Mouse (Mus musculus): ENCODE results near the gene Fhad1. TPM values are rescaled to one million over a fixed set of nuclear protein-coding genes. Genes with fewer than 3 reads are reported as not detected.
"Not testable (repeated sequence)": the region's sequence is repeated elsewhere in the genome, so short reads cannot be mapped to it uniquely, and the experiment has no call there.

Gene Fhad1
- polyA plus RNA-seq, 1 experiment: 2.1 TPM

DNA sequence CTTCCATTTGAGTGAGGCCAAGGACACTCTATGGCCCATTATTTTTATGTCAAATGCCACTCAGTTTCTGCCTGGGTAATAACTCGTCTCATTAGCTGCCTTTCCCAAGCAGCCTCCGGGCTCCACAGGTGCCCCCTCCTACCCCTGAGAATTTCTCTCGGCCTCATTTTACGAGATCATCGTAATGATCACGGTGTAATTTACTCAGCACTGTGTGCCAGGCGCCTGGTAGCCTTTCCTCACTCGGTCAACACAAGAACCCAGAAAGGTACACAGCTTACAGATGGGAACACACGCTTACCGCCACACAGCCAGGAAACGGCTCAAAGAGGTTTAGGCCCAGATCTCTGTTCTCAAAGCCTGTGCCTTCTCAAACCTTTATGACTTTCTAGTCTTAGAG is 6.7 kb downstream of the Fhad1 start:
- no peak overlapping the region for H3K9ac ChIP-seq (ENCODE audit: low read depth, poor library complexity, severe bottlenecking)
- H3K27ac ChIP-seq (ENCODE audit: insufficient read depth, low read length): no peak overlapping the region
- TF ChIP-seq POLR2A (IDR thresholded peaks at IDR 0.05; ENCODE audit: insufficient read depth, low read length): no peak
- TF ChIP-seq EP300 (IDR thresholded peaks at IDR 0.05; ENCODE audit: insufficient read depth, low read depth, low read length): no peak
- TF ChIP-seq CTCF (IDR thresholded peaks at IDR 0.05; ENCODE audit: low read depth, low read length): no peak
- no peaks in the 10 kb centered on the region for H3K4me1 ChIP-seq (ENCODE audit: control insufficient read depth, insufficient read depth, low read length)
- H3K27me3 ChIP-seq (ENCODE audit: control insufficient read depth, insufficient read depth, low read length, poor library complexity, severe bottlenecking): no peaks in the 10 kb centered on the region
- no peaks in the 10 kb centered on the region for H3K36me3 ChIP-seq (ENCODE audit: control insufficient read depth, insufficient read depth, low read length, poor library complexity, severe bottlenecking)
- H3K9me3 ChIP-seq (replicated peaks; ENCODE audit: control insufficient read depth, insufficient read depth, low read length, poor library complexity, severe bottlenecking): no peaks in the 10 kb centered on the region
- H3K4me3 ChIP-seq (ENCODE audit: low read depth, low read length): no peak overlapping the region

GRCm38 (mm10) chr4:142000581-142000980 is 14.3 kb downstream of the Fhad1 start:
- Histone ChIP-seq H3K4me3 (ENCODE audit: low read depth, low read length) (no peak overlapping the region), H3K9me3 (replicated peaks; ENCODE audit: control insufficient read depth, insufficient read depth, low read length, poor library complexity, severe bottlenecking) (no peaks in the 10 kb centered on the region), H3K9ac (ENCODE audit: low read depth, poor library complexity, severe bottlenecking) (no peak overlapping the region), H3K36me3 (ENCODE audit: control insufficient read depth, insufficient read depth, low read length, poor library complexity, severe bottlenecking) (no peaks in the 10 kb centered on the region), H3K4me1 (ENCODE audit: control insufficient read depth, insufficient read depth, low read length) (no peaks in the 10 kb centered on the region), H3K27me3 (ENCODE audit: control insufficient read depth, insufficient read depth, low read length, poor library complexity, severe bottlenecking) (no peaks in the 10 kb centered on the region), H3K27ac (ENCODE audit: insufficient read depth, low read length) (no peak overlapping the region)
- TF ChIP-seq EP300 (IDR thresholded peaks at IDR 0.05; ENCODE audit: insufficient read depth, low read depth, low read length): no peak
- TF ChIP-seq CTCF (IDR thresholded peaks at IDR 0.05; ENCODE audit: low read depth, low read length): no peak
- TF ChIP-seq POLR2A (IDR thresholded peaks at IDR 0.05; ENCODE audit: insufficient read depth, low read length): no peak

- no peaks in the 10 kb centered on the region for H3K27me3 ChIP-seq (ENCODE audit: control insufficient read depth, insufficient read depth, low read length, poor library complexity, severe bottlenecking)
- no peaks in the 10 kb centered on the region for H3K9me3 ChIP-seq (replicated peaks; ENCODE audit: control insufficient read depth, insufficient read depth, low read length, poor library complexity, severe bottlenecking)
- no peaks in the 10 kb centered on the region for H3K36me3 ChIP-seq (ENCODE audit: control insufficient read depth, insufficient read depth, low read length, poor library complexity, severe bottlenecking)
- no peak for TF ChIP-seq POLR2A (IDR thresholded peaks at IDR 0.05; ENCODE audit: insufficient read depth, low read length)
- no peak for TF ChIP-seq EP300 (IDR thresholded peaks at IDR 0.05; ENCODE audit: insufficient read depth, low read depth, low read length)
- TF ChIP-seq CTCF (IDR thresholded peaks at IDR 0.05; ENCODE audit: low read depth, low read length): no peak
- H3K27ac ChIP-seq (ENCODE audit: insufficient read depth, low read length): no peak overlapping the region
- H3K4me3 ChIP-seq (ENCODE audit: low read depth, low read length): no peak overlapping the region
- no peaks in the 10 kb centered on the region for H3K4me1 ChIP-seq (ENCODE audit: control insufficient read depth, insufficient read depth, low read length)
- no peak overlapping the region for H3K9ac ChIP-seq (ENCODE audit: low read depth, poor library complexity, severe bottlenecking)
Measured at GRCm38 (mm10) chr4:141999494-142000074, 15.3 kb downstream of the Fhad1 start.

DNA sequence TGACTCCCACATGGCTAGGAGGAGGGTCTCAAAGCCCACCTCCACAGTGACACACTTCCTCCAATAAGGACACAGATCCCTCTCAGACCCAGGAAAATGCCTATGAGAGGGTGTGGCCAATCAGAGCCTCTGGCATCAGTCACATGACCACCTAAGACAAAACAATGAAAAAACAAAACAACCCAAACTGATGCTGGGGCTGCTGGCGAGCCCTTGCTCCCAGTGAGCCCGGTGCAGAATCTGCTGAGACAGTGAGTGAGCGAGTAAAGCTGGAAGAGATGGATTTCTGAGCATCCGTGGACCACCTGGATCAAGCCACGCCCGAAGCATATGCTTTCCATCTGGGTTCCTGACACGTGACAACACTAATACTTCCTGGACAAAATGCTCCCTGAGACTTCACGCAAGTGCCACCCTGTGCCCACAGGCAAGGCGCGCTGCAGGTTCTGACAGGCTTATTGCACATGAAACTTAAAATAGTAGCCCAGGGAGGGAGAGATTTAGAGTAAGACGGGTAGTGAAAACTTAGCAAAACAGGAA is 16.5 kb downstream of the Fhad1 start:
- H3K9ac ChIP-seq (ENCODE audit: low read depth, poor library complexity, severe bottlenecking): no peak overlapping the region
- H3K4me3 ChIP-seq (ENCODE audit: low read depth, low read length): peak overlapping the region; percentile 10; the same call in 1 of the 2 replicates
- no peaks in the 10 kb centered on the region for H3K9me3 ChIP-seq (replicated peaks; ENCODE audit: control insufficient read depth, insufficient read depth, low read length, poor library complexity, severe bottlenecking)
- no peaks in the 10 kb centered on the region for H3K4me1 ChIP-seq (ENCODE audit: control insufficient read depth, insufficient read depth, low read length)
- H3K36me3 ChIP-seq (ENCODE audit: control insufficient read depth, insufficient read depth, low read length, poor library complexity, severe bottlenecking): no peaks in the 10 kb centered on the region
- TF ChIP-seq EP300 (IDR thresholded peaks at IDR 0.05; ENCODE audit: insufficient read depth, low read depth, low read length) (no peak), POLR2A (IDR thresholded peaks at IDR 0.05; ENCODE audit: insufficient read depth, low read length) (no peak), CTCF (IDR thresholded peaks at IDR 0.05; ENCODE audit: low read depth, low read length) (no peak)
- H3K27ac ChIP-seq (ENCODE audit: insufficient read depth, low read length): no peak overlapping the region
- H3K27me3 ChIP-seq (ENCODE audit: control insufficient read depth, insufficient read depth, low read length, poor library complexity, severe bottlenecking): no peaks in the 10 kb centered on the region

GRCm38 (mm10) chr4:141996880-141997279 is 18.0 kb downstream of the Fhad1 start:
- H3K4me1 ChIP-seq (ENCODE audit: control insufficient read depth, insufficient read depth, low read length): no peaks in the 10 kb centered on the region
- no peak overlapping the region for H3K4me3 ChIP-seq (ENCODE audit: low read depth, low read length)
- H3K9ac ChIP-seq (ENCODE audit: low read depth, poor library complexity, severe bottlenecking): no peak overlapping the region
- TF ChIP-seq CTCF (IDR thresholded peaks at IDR 0.05; ENCODE audit: low read depth, low read length): no peak
- TF ChIP-seq POLR2A (IDR thresholded peaks at IDR 0.05; ENCODE audit: insufficient read depth, low read length): no peak
- no peak for TF ChIP-seq EP300 (IDR thresholded peaks at IDR 0.05; ENCODE audit: insufficient read depth, low read depth, low read length)
- no peaks in the 10 kb centered on the region for H3K9me3 ChIP-seq (replicated peaks; ENCODE audit: control insufficient read depth, insufficient read depth, low read length, poor library complexity, severe bottlenecking)
- H3K36me3 ChIP-seq (ENCODE audit: control insufficient read depth, insufficient read depth, low read length, poor library complexity, severe bottlenecking): no peaks in the 10 kb centered on the region
- H3K27ac ChIP-seq (ENCODE audit: insufficient read depth, low read length): no peak overlapping the region
- no peaks in the 10 kb centered on the region for H3K27me3 ChIP-seq (ENCODE audit: control insufficient read depth, insufficient read depth, low read length, poor library complexity, severe bottlenecking)

GRCm38 (mm10) chr4:141996086-141996485 is 18.8 kb downstream of the Fhad1 start:
- no peaks in the 10 kb centered on the region for H3K9me3 ChIP-seq (replicated peaks; ENCODE audit: control insufficient read depth, insufficient read depth, low read length, poor library complexity, severe bottlenecking)
- no peaks in the 10 kb centered on the region for H3K36me3 ChIP-seq (ENCODE audit: control insufficient read depth, insufficient read depth, low read length, poor library complexity, severe bottlenecking)
- H3K9ac ChIP-seq (ENCODE audit: low read depth, poor library complexity, severe bottlenecking): no peak overlapping the region
- no peaks in the 10 kb centered on the region for H3K4me1 ChIP-seq (ENCODE audit: control insufficient read depth, insufficient read depth, low read length)
- H3K27ac ChIP-seq (ENCODE audit: insufficient read depth, low read length): no peak overlapping the region
- no peak overlapping the region for H3K4me3 ChIP-seq (ENCODE audit: low read depth, low read length)
- no peaks in the 10 kb centered on the region for H3K27me3 ChIP-seq (ENCODE audit: control insufficient read depth, insufficient read depth, low read length, poor library complexity, severe bottlenecking)
- TF ChIP-seq EP300 (IDR thresholded peaks at IDR 0.05; ENCODE audit: insufficient read depth, low read depth, low read length) (no peak), CTCF (IDR thresholded peaks at IDR 0.05; ENCODE audit: low read depth, low read length) (no peak), POLR2A (IDR thresholded peaks at IDR 0.05; ENCODE audit: insufficient read depth, low read length) (no peak)

- not testable (repeated sequence) for H3K27me3 ChIP-seq (ENCODE audit: control insufficient read depth, insufficient read depth, low read length, poor library complexity, severe bottlenecking); H3K4me1 ChIP-seq (ENCODE audit: control insufficient read depth, insufficient read depth, low read length); H3K36me3 ChIP-seq (ENCODE audit: control insufficient read depth, insufficient read depth, low read length, poor library complexity, severe bottlenecking); H3K27ac ChIP-seq (ENCODE audit: insufficient read depth, low read length); H3K9ac ChIP-seq (ENCODE audit: low read depth, poor library complexity, severe bottlenecking); H3K9me3 ChIP-seq (replicated peaks; ENCODE audit: control insufficient read depth, insufficient read depth, low read length, poor library complexity, severe bottlenecking)
- H3K4me3 ChIP-seq (ENCODE audit: low read depth, low read length): peak overlapping the region; percentile 35
Measured at GRCm38 (mm10) chr4:141994062-141994471, 20.8 kb downstream of the Fhad1 start.

Measured in ES-Bruce4 (cell line).